Mouse (Mus musculus): ENCODE data around the gene Bach2.

DNA sequence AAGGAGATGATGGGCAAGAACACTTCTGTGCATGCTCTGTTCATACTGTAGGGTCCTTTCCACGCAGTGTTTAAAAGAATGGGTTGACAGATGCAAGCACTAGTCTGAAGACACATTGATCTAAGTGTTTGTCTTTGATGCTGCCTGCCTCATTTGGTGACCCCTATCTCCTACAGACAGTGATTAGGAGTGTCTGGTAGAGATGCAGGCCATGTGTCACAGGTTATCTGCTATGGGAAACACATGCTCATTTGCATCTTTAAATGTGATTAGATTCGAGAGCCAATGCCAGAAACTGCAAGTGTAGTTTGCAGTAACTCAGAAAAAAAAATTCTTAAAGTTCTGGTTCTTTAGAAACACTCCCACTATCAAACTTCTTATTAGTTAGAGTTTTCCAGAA, 32.8 kb upstream of the Bach2 start:
- TF ChIP-seq CTCF (IDR thresholded peaks at IDR 0.05; ENCODE audit: low read depth, low read length) (no peak), EP300 (IDR thresholded peaks at IDR 0.05; ENCODE audit: insufficient read depth, low read depth, low read length) (no peak)
